Mouse (Mus musculus): Measurements from ENCODE around the gene Commd7. TPM values are rescaled to one million over a fixed set of nuclear protein-coding genes. Genes with fewer than 3 reads are reported as not detected.

The Commd7 gene
- total RNA-seq, 2 experiments from 2014 or later: 11.0 to 12.2 TPM

Other genes starting within 250 kb of the Commd7 start
- not detected for gene 4930404H24Rik, start 140.0 kb downstream of the Commd7 start, total RNA-seq (2021)
- 1 to 10 TPM; 3.9 to 4.0 TPM for gene Nol4l, start 102.8 kb downstream of the Commd7 start, total RNA-seq (2021)
- gene Dnmt3b, start 16.7 kb upstream of the Commd7 start, total RNA-seq (2021): 1 to 10 TPM; 1.1 to 1.2 TPM
- not detected for gene Dnmt3c, start 63.9 kb upstream of the Commd7 start, total RNA-seq (2021)
- 10 to 100 TPM; 51.4 to 57.7 TPM for gene Mapre1, start 108.5 kb upstream of the Commd7 start, total RNA-seq (2021)
- gene Efcab8, start 147.2 kb upstream of the Commd7 start, total RNA-seq (2021): not detected
- gene Sun5, start 238.3 kb upstream of the Commd7 start, total RNA-seq (2021): not detected
- gene Bpifb2, start 242.3 kb upstream of the Commd7 start, total RNA-seq (2021): not detected

All from heart, postnatal 36 days (tissue).